Mouse (Mus musculus): ENCODE measurements around the gene Vps54.

DNA sequence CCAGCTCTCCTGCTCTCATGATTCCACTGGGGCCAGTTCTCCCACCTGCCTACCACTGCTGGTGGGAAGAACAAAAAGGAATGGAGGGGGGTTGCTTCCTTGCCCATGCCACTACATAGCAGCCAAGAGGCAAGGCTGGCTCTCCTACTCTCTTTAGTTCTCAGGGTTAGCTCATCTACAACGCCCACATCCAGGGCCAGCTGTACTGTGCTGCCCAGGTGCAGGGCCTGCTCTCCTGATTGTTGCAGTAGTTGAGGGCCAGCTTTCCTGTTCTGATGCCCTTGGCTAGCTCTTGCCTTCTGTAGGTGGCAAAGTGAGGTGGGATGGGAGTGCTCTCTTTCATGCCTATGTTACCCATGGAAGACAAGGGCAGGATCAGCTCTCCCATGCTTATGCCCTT lies 8.9 kb downstream of the Vps54 start:
- TF ChIP-seq GATA1 (IDR thresholded peaks at IDR 0.05; ENCODE audit: low read length), result no peak
- no peak for TF ChIP-seq TAL1 (IDR thresholded peaks at IDR 0.05; ENCODE audit: low read length)

All from erythroblast, embryonic 14.5 days (primary cell).